Mouse (Mus musculus): ENCODE measurements around the gene Tbcel.

The Tbcel gene

DNA sequence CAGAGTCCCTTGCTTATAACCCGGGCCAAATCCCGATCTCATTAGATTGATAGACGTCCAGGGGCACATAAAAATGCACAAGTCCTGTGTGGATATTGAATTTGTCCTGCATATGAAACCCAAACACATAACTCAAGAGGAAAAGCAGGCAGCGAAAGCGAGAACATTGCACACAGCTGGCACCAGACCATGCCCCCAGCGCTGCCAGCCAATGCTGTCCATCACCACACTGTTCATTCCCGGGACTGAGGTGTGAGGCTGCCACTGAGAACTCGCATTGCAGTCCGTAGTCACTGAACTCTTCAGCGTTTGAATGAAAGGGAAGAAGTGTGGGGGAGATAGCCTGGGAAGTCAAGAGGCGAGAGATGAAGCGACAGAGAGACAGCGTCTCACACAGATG, 122.0 kb downstream of the Tbcel start:
- peaks cover 15% of the 10 kb centered on the region; the same call in 1 of the 2 replicates for H3K9me3 ChIP-seq (ENCODE audit: low read length)
- H3K4me1 ChIP-seq (replicated peaks; ENCODE audit: low read depth, low read length), result no peaks in the 10 kb centered on the region
- H3K4me3 ChIP-seq (replicated peaks; ENCODE audit: low read length), result no peak overlapping the region
- TF ChIP-seq NANOG (IDR thresholded peaks at IDR 0.05; ENCODE audit: borderline replicate concordance, low read length) (no peak), POU5F1 (IDR thresholded peaks at IDR 0.05; ENCODE audit: borderline replicate concordance, low read length) (no peak), CTCF (conservative IDR thresholded peaks at IDR 0.05; ENCODE audit: low read length) (no peak)
- no peaks in the 10 kb centered on the region for H3K27me3 ChIP-seq (ENCODE audit: insufficient read depth, low read length)
- H3K36me3 ChIP-seq (ENCODE audit: insufficient read depth, low read length), result no peaks in the 10 kb centered on the region

DNA sequence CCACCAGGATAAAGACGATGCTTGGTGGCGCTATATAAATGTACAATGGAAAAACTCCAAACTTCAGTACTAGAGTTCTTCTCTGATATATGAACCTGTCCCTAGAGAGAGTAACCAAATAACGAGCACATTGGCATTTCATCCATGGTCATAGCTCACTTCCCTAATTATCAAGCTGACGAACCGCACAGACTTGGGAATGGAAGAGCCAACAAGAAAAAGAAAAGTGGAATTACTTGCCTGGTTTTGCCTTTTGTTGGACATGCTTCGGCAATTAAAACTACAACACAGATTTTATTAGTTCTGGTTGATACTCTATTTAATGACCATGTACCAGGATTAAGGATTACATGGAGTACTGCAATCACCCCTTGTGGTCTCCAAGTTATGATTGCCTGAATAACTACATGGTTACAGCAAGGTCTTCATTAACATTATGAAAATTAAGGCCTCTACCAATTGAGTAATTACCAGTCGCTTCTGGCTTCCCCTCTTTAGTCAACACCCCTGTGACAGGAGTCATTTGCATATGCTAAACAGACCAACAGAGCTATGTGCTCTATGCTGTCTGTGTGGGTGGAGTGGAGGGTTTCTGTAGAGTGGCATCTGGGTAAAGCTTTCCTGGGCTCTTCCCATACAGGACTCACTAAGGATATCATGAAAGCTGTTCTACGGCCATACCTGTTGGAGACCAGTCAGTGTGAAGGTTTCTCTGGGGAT, 124.8 kb downstream of the Tbcel start:
- Histone ChIP-seq H3K27me3 (ENCODE audit: insufficient read depth, low read length) (no peaks in the 10 kb centered on the region), H3K36me3 (ENCODE audit: insufficient read depth, low read length) (no peaks in the 10 kb centered on the region), H3K9me3 (ENCODE audit: low read length) (peaks cover 15% of the 10 kb centered on the region; the same call in 1 of the 2 replicates), H3K4me1 (replicated peaks; ENCODE audit: low read depth, low read length) (no peaks in the 10 kb centered on the region), H3K4me3 (replicated peaks; ENCODE audit: low read length) (no peak overlapping the region)
- TF ChIP-seq CTCF (conservative IDR thresholded peaks at IDR 0.05; ENCODE audit: low read length), result no peak
- no peak for TF ChIP-seq POU5F1 (IDR thresholded peaks at IDR 0.05; ENCODE audit: borderline replicate concordance, low read length)
- TF ChIP-seq NANOG (IDR thresholded peaks at IDR 0.05; ENCODE audit: borderline replicate concordance, low read length), result no peak

- peaks cover 3% of the 10 kb centered on the region; the same call in 1 of the 2 replicates for H3K27me3 ChIP-seq (ENCODE audit: insufficient read depth, low read length)
These were observed 125.5 kb downstream of the Tbcel start for GRCm38 (mm10) chr9:42382063-42382462.

DNA sequence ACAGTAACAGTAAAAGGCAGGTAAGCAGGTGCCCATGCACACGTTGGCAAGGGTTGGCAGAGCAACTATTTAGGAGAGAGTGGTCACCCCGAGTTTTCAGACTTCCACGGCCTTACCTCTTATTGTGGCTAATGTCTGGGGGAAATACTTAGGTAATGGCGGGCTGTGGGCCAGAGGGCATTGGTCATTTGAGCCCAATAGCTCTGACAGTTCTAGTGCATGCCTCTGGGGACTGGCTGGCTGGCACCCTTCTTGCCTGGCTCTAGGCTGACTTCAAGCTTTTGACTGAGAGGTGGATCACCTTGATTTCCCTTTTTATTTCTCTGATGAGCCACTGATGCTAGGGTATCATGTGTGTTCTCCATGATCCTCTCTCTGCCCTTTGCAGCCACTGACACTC, 129.5 kb downstream of the Tbcel start:
- Histone ChIP-seq H3K4me3 (replicated peaks; ENCODE audit: low read length) (peak overlapping the region; percentile 46; the same call in 1 of the 2 replicates), H3K9me3 (ENCODE audit: low read length) (no peaks in the 10 kb centered on the region), H3K36me3 (ENCODE audit: insufficient read depth, low read length) (no peaks in the 10 kb centered on the region), H3K4me1 (replicated peaks; ENCODE audit: low read depth, low read length) (no peaks in the 10 kb centered on the region; the same call in 1 of the 2 replicates), H3K27me3 (ENCODE audit: insufficient read depth, low read length) (peaks cover 21% of the 10 kb centered on the region; the same call in 1 of the 2 replicates)
- TF ChIP-seq NANOG (IDR thresholded peaks at IDR 0.05; ENCODE audit: borderline replicate concordance, low read length) (no peak), CTCF (conservative IDR thresholded peaks at IDR 0.05; ENCODE audit: low read length) (no peak), POU5F1 (IDR thresholded peaks at IDR 0.05; ENCODE audit: borderline replicate concordance, low read length) (no peak)

More at GRCm38 (mm10) chr9:42382063-42382462, 125.5 kb downstream of the Tbcel start:
- Histone ChIP-seq H3K4me3 (replicated peaks; ENCODE audit: low read length) (no peak overlapping the region), H3K36me3 (ENCODE audit: insufficient read depth, low read length) (no peaks in the 10 kb centered on the region), H3K9me3 (ENCODE audit: low read length) (peaks cover 15% of the 10 kb centered on the region; the same call in 1 of the 2 replicates), H3K4me1 (replicated peaks; ENCODE audit: low read depth, low read length) (no peaks in the 10 kb centered on the region; the same call in 1 of the 2 replicates)
- TF ChIP-seq CTCF (conservative IDR thresholded peaks at IDR 0.05; ENCODE audit: low read length) (no peak), NANOG (IDR thresholded peaks at IDR 0.05; ENCODE audit: borderline replicate concordance, low read length) (no peak), POU5F1 (IDR thresholded peaks at IDR 0.05; ENCODE audit: borderline replicate concordance, low read length) (no peak)

- Histone ChIP-seq H3K4me1 (replicated peaks; ENCODE audit: low read depth, low read length) (no peaks in the 10 kb centered on the region; the same call in 1 of the 2 replicates), H3K36me3 (ENCODE audit: insufficient read depth, low read length) (no peaks in the 10 kb centered on the region), H3K27me3 (ENCODE audit: insufficient read depth, low read length) (peaks cover 22% of the 10 kb centered on the region; the same call in 1 of the 2 replicates), H3K9me3 (ENCODE audit: low read length) (no peaks in the 10 kb centered on the region), H3K4me3 (replicated peaks; ENCODE audit: low read length) (peak overlapping the region; percentile 46; the same call in 1 of the 2 replicates)
- TF ChIP-seq NANOG (IDR thresholded peaks at IDR 0.05; ENCODE audit: borderline replicate concordance, low read length) (no peak), CTCF (conservative IDR thresholded peaks at IDR 0.05; ENCODE audit: low read length) (no peak), POU5F1 (IDR thresholded peaks at IDR 0.05; ENCODE audit: borderline replicate concordance, low read length) (no peak)
These were observed 130.0 kb downstream of the Tbcel start for GRCm38 (mm10) chr9:42377656-42378055.

DNA sequence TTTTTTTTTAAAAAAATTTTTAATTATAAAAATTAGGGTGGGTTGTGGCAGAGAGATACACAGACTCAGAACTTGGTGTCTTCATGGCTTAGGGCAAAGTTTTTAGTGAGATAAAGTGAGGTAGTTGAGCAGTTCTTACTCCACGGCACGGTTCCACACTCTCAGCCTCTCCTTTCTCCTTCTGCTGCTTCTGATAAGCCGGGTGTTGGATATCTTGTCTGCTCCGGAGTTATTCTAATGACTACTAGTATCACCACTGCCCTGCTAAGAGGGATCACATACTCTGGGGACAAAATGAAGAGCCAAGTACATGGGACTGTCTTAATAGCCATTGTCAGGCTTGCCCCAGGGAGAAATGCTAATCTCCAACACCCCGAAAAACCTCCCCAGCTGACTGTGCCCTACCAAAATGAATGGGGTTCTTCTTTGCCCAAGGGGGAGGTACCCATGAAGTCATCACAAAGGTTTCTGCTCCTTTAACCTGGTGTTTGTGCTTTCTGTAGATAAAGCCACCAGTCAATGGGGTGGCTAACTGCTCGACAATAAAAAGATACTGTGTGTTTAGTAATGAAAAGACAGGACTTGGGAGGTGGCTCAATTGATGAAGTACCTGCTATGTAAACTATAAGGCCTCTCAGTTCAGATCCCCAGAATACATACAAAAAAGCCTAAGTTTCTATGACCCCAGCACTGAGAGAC, 135.8 kb downstream of the Tbcel start:
- Histone ChIP-seq H3K36me3 (ENCODE audit: insufficient read depth, low read length) (no peaks in the 10 kb centered on the region), H3K27me3 (ENCODE audit: insufficient read depth, low read length) (peaks cover 19% of the 10 kb centered on the region; the same call in 1 of the 2 replicates), H3K4me3 (replicated peaks; ENCODE audit: low read length) (no peak overlapping the region), H3K9me3 (ENCODE audit: low read length) (no peaks in the 10 kb centered on the region), H3K4me1 (replicated peaks; ENCODE audit: low read depth, low read length) (no peaks in the 10 kb centered on the region)
- no peak for TF ChIP-seq NANOG (IDR thresholded peaks at IDR 0.05; ENCODE audit: borderline replicate concordance, low read length)
- TF ChIP-seq CTCF (conservative IDR thresholded peaks at IDR 0.05; ENCODE audit: low read length), result no peak
- no peak for TF ChIP-seq POU5F1 (IDR thresholded peaks at IDR 0.05; ENCODE audit: borderline replicate concordance, low read length)
